Mouse (Mus musculus) layer of hippocampus, postnatal 36 days (tissue): Measurements from ENCODE around the gene Areg. TPM values are rescaled to one million over a fixed set of nuclear protein-coding genes. Genes with fewer than 3 reads are reported as not detected.

Experiments used
- DNase-seq, 2 experiments: peaks; one replicate each; pipeline ENCODE4 v3.0.0; 2022
- total RNA-seq, 2 experiments: library from RNA; stranded (reverse); gene quantifications; 2 replicates each; pipeline ENCODE4 v1.2.3; 2021

Gene Areg
- total RNA-seq = not detected

DNA sequence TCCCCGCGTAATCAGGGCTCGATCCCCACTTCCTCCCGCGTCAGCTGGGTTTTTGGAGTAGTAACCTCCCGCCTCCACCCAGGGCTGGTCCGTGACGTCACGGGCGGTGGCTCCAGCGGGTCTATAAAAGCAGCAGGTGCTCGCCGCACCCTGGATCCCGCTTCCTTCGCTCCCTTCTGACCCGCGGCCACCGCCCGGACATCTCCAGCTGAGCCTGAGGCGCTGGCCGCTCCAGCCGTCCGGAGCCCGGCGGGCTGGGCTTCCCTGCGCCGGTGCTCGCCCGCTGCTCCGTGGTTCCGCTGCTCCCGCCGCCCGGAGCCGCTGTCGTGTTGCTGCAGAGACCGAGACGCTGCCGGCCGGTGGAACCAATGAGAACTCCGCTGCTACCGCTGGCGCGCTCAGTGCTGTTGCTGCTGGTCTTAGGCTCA lies at the start of gene Areg:
Gene Areg (plus strand): TSS at position 154 of the 428 bp plus-strand sequence.
- DNase-seq = peak; percentile 29 to 36

DNA sequence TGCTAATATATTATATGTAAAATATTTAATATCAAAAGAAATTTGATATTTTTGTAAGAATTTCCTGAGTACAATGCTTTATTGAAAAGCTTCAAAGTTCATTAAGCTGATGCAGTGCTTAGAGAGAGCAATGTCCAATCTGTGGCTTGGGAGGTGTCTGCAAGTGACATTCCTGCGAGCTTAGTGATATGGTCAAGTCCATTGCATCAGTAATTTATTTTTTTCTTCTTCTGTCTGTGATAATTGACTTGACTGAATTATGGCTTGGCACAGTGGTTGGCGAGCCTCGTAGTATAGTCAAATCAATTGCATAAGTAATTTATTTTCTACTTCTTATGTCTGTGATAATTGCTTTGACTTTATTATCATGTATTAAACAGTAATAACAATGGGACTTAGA lies 49.1 kb upstream of the Areg start:
- DNase-seq = no peak

DNA sequence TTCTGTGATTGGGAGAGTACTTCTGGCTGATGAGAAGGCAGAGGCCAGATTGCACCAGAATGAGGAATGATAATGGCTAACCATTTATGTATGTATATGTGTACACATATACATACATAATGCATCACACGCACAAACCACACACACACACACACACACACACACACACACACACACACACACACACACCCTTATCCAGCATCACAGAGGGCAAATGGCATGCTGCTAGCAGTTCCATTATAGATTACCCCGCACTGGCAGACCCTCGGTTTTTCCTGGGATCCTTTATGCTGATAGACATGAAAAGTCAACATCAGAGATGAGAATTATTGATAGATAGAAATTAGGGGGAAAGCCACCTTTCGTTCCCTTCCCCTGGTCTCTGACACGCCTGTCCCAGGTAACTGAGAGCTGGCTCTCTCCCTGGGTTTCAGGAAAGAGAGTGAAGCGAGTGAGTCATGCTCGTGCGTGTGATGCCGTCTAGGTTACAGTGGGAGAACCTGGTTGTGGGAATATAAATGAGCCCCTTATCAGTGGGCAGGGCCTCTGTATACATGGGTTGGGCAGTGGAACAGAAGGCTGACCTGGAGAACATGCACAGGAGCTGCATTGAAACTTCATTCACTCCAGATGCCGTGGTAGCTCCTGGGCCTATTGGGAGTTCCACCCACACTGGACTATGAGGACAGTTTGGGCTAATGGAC lies 41.3 kb upstream of the Areg start:
- DNase-seq = no peak

DNA sequence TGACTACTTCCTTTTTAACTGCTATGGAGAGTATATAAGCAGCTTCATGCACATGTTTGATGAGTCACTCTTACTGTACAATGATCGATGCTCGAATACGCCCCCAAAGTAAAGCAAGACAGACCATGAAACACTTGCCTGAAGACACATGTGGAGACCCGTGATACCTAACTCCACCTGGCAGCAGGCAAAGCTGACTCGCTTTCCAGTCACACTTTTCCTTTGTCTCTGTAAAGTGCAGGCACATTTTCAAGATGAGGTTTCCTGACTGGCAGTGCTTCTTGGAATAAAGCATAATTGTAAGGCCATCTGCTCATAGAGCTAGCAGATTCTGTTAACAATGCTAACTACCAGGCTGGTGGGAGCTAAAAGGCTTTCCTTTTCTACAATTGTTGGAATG lies 37.7 kb upstream of the Areg start:
- peak; percentile 8 to 23 for DNase-seq

DNA sequence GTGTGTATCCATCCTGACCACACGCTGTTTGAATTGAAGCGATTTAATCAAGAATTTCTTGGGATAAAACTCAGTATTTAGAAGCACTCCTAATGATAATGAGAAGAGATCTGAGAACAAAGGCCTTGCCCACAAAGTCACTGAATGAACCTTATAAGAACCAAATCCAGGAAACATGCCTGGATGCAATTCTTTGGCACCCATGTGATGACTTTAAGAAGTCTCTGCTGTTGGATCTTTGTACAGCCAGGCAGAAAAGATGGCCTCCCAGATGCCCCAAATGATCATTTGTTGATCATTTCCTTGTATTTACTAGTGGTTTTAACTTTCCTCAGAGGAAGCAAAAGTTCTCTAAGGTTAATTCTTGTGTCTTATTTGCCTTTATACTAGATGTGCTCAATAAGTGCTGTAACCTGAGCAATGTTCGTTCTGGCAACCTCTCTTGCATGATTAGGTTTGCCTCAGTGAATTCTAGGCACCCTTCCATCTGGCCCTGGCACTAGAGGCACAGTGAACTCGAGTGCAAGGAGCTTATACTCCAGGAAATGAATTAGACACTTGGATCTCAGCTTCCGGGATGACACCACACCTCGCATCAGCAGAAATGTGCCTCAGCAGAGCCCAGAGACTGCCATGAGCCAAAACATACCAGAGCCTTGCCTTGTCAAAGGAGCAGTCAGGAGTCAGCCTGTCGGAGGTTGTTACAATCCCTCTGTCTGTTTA lies 35.3 kb upstream of the Areg start:
- DNase-seq = no peak

DNA sequence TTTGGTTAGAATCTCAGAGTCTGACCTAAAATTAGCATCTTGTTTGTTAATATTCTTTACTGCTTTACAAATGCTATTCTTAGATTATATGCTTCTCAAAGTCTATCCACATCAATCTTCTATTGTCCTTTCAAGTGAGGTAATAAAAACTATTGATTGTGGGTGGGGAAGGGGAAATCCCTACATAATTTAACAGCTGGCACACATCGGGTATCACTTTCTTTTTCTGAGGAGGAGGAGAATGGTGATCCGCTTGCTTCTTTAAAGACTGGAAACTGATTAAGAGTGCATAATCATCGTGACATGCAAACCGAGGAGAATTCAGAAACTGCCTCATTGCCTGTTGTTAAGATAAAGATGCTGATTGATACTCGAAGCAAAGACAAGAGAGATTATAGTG lies 33.2 kb upstream of the Areg start:
- DNase-seq = no peak

DNA sequence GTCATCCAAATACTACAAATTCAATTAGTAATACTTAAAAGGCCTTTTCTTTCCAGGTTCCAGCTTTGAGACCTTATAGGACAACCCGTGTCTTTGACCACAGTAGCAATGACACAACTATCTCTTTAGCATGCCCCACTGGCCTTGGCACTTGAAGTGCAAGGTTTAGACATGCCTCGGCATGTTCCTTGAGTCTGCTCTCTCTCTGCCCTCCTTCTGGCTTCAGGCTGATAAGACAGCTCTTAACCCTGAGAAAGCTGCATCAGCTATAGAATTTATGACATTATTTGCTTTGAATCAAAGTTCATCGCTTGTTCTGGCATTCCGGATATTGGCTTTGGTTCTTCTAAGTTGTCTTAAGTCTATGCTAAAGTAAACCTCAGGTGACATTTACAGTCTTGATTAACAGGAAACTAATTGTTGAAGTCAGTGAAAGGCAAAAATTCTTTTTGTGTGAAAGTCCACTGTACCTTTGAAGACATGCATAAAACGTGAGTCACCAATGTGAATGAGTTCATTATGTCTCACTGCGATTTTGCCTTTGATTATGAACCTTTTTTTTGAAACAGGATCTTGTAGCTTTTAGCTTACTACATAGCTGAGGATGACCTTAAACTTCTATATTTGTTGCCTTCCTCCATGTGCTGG lies 29.3 kb upstream of the Areg start:
- DNase-seq = no peak

DNA sequence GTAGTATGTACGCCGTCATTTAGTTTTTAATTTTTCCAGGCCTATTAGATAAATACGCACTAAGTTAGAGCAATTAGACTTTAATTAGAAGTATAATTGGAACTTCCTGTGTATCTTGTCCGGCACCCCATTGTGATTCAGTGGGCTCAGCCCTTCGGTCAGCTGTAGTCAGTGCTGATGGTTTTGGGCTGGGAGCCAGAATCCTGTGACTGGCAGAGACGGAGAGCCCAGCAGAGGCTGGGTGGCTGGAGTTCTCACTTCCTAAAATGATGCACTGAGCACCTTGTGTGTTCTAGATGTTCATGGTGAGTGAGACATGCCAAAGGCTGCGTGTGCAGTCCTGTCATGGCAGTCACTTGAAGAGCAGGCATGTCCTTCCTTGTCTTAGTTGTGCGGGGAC lies 28.4 kb upstream of the Areg start:
- no peak for DNase-seq

DNA sequence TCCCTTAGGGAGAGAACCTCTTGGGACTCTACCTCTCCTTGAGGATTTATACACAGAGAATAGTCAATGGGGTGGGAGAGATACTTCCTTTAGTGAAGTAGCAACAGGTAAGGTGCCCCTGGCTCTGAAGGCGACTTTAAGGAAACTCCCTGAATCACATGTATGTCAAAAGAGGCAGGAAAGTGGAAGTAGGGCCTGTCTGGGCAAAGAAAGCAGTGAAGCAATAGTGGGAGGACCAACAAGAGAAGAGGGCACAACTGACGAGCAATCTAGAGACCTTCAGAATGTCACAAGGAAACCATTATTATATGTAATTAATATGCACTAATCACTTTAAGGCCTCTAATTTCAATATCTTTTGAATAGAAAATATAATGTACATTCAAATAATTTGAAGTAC lies 25.4 kb upstream of the Areg start:
- DNase-seq = no peak

DNA sequence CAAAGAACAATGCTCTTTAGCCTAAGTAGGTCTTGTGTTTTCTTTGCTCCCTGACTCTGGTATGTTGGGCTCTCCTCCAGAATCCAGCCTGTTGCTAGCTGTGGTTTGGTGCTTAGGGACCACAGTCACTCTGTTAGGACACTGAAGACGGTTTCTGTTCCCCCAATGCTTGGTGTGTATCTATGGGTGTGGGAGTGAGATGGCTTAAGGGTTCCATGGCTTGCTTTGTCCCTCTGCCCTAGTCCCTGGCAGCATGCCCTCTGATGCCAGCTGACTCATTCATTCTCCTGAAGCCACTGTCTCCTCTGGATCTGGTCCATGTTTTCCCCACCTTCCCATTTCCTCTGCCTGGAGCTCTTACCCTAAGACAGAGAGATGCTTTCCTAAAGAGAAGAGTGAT lies 24.8 kb upstream of the Areg start:
- DNase-seq = no peak

DNA sequence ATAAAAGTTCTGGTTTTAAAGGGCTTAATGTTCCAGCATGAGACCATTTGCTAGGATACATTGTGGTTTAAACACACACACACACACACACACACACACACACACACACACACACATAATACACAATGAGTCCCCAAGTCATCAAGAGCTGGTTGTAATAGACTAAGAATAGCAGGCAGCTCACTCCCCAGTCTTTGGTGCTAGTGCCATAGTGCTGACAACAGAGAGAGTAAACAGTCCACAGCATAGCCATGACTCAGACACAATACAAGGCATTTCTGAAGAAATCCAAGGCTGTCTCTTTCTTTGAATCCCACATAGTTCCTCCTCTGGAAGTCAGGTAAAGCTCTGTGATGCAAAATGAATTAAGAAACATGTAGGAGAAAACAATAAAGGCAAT lies 20.8 kb upstream of the Areg start:
- no peak for DNase-seq

DNA sequence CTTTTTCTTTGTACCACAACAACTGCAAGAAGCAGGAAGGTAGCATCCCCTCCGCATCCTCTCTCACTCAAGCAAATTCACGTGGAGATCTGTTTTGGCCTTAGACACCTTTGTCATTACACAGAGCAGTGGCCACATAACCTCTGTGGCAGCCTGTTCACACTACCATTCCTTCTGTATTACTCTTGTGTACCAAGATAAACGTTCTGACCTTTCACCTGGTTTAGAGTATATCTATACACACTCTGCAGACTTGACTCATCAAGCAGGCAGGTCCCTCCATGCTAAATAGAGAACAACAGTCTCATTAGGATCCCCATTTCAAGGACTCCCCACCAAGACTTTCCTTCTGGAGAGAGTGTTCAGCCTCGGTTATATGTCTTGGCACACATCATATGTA lies 16.0 kb upstream of the Areg start:
- DNase-seq = no peak

DNA sequence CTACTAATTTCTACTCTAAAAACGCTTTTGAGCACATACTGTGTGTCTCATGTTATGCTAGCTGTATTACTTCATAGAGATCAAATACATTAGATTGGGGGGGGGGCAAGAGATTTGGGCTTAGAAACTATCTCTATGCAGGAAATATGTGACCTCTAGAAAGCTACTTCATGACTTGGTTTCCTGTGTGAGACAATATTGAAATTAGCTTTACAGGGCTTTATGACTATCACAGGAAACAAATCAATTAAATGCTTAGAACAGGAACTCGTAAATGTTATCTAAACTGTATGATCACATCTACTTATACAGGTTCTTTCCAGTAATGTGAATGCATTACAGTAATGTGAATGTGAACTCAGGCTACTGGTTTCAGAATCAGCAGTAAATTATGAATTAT lies 15.3 kb upstream of the Areg start:
- no peak for DNase-seq

DNA sequence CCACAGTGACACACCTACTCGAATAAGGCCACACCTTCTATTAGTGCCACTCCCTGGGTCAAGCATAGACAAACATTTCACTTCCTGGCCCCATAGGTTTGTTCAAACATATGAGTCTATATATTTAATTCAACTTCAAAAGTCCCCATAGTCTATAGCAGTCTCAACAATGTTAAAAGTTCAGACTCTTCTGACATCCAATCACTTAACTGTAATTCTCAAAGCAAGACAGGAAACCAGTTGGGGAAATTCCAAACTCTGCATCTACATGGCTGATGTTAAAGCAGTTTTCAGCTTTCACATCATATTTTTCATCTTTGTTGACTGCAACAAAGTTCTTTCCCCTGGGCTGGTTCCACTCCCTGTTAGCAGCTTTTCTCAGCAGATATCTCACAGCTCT lies 12.8 kb upstream of the Areg start:
- DNase-seq = no peak

DNA sequence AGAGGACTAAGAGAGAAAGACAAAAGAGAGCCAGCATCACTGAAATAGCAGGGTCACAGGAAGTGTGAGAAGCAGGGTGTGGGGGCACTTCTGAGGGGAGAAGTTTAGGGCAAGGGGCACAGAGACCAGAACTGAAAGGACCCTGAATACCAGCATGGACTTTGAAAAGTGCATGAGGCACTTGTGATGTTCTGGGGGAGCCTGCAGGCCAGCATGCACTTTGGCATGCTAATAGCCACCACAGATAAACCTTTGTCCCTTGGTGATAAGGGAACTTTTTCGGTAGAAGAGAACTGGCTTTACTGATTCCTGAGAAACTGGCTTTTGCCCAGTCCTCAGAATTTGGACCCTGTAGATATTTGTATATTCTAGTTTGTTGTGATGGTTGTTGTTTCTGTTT lies 4.4 kb upstream of the Areg start:
- DNase-seq = no peak

DNA sequence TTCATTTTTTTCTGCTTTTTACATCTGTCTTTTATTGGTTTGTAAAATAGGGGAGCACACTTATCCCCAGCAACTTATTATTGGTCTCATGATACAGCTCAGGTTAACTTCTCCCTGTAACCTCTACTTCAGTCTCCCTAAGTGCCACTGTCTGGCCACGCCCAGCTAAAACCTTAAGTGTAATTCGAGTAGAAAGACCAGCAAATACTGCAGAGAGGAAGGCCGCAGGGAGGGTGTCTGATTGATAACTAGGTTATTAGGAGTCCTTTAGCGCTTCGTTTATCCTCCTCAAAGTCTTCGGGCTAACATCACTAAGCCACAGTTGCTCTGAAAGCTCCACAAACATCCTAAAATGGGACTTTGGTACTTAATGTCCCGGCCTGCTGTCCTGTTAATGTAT lies 429 bp upstream of the Areg start:
- DNase-seq = no peak

DNA sequence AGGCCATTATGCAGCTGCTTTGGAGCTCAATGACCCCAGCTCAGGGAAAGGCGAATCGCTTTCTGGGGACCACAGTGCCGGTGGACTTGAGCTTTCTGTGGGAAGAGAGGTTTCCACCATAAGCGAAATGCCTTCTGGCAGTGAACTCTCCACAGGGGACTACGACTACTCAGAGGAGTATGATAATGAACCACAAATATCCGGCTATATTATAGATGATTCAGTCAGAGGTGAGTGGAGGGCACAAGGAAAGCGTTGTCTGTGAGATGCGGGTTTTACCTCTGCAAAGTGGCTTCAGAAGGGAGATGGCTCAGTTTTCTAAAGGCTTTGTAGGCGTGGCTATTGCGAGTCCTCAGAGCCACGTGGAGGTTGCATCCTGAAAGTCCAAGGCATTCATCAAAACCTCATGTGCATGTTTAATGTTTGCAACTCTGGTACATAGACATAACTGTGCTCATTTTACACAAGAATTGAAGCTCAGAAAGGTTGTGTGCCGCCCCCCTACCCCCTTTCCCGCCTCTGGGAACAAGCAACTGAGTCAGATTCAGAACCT lies 1.6 kb downstream of the Areg start:
- DNase-seq = no peak

DNA sequence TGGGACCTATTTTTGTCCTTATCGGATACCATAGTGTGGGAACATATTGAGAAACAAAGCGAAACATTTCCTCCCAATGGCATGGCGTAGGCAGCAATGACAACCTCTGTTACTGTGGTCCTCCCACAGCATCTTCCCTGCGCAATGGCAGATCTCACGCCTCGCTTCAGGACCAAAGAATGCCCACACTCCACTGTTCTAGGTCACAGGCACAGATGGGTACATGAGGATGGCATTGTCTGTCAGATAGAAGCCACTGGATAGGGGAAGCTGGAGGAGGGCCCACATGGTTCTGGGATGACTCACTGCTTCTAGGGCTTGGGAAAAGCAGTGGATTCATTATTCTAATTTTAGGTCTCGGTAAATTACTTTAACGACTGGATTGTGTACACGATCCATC lies 5.6 kb downstream of the Areg start:
- DNase-seq = peak; percentile 18 to 23

DNA sequence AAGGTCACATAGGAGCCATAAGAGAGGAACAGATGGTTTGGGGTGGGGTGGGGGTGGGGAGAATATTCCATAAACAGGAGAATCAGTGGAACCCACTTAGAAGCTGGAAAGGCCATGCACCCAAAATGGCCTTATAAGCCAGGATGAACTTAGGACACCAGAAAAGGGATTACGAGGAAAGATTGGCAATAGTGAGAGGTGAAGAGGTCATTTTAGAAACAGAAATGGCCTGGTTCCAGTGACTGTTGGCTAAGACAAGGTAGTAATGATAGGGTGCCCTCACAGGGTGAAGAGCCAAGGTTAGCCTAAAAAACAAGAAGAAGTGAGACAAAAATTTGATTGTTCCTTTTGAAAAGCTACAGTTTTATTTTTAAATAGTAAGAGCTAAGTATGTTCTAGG lies 7.6 kb downstream of the Areg start:
- DNase-seq = no peak

DNA sequence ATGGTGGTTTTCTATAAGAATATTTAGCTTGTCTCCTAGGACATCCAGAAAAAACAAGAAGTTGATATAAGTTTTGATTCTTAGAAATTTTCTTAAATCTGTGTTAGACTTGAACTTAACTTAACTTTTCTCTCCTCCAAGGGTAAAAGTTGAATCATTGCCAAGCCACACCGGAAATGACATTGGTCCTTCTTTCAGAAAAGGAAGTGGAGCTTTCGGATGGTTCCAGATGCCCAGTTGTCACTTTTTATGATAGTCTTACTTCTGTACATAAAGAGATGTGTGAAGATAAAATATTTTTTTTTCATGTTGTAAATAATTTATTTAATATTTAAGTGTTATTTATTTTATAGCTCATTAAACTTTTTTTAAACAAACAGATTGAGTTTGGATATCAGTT lies 8.7 kb downstream of the Areg start:
- DNase-seq = no peak

DNA sequence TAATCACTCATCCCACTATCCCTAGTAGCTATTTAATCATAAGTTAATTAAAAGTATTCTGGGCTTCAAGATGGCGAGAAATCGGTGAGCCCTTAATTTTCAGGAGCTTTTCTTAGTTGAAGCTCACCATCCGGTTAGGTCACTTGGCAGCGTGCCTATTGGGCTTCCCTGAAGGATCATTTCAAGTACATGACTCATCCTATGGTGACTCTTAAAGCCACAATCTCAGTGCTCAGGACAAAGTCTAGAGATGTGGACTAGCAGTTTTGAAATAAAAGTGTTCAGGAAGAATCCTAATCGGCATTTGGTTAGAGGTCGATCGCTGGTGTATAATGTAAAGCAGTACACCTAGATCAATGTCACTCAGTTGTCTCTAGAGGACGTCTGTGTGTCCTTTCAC lies 17.3 kb downstream of the Areg start:
- no peak for DNase-seq

DNA sequence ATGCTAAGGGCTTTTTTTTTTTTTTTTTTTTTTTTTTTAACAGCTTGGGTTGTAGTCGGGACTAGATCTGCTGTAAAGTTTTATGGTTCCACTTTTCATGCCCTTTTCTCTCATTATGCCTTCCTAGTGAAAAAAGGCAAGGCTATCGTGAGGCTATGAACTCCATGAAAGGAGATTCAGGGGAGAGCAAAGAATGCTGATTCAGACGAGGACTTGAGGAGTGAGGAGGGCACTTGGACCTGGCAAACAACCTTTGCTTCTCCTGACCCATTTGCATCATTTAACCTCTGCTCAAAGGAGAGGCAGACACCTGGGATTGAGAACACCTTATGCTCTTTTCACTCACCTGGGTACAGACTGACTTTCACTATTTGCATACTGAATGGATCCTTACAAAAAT lies 17.8 kb downstream of the Areg start:
- no peak for DNase-seq

DNA sequence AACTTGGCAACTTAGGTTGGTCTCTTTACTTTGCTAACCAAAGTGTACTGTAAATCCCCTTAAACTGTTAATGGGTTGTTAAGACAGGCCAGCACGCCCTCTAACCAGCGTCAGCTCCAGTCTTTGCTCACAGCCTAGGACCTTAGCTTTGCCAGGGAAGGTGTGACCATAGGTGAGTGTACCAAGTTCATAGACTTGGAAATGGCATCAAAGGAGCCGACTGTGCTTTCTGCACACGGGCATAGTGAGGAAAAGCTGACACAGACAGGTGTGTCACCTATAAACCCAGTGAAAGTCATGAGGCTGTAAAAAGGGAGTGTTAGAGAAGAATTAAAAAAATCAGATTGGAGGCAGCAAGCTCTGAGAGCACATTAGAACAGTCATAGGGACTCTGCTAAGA lies 23.4 kb downstream of the Areg start:
- no peak for DNase-seq

DNA sequence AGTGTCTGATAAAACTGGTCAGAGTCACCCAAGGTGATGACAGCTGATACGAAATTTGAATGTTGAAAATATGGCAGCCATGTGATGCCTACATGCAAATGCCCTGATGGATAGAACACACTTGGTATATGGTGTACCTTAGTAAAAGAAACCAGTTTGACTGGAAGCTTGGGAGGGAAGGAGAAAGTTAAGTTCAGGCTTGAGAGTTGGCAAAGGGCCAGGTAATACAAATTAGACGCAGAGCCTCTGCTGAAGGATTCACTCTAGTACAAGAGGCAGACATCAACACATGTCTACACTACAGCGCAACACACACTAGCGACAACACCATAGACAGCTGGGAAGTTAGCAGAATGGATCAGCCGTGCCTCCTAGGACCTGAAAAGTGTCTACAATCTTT lies 27.2 kb downstream of the Areg start:
- no peak for DNase-seq
